ENCODE assay signal across 26 mouse cellular contexts in genomic region chr6:99297535-99297934, GRCm38 (mm10).
"Had no signal": no experiment of that assay in that cellular context is flagged by ENCODE, and none has a peak within 500 bp of the region (broad histone marks: within the 10 kb centered on the region; RNA-seq: fewer than 3 reads in every experiment).

No protein-coding gene starts in this region.

- DNase-seq: gastrocnemius, postnatal 14 days; gastrocnemius, postnatal 36 days; heart, adult 11 months; heart, adult 2 months; heart, postnatal 14 days; heart, postnatal 36 days; kidney, adult 11 months; kidney, adult 2 months; kidney, adult 9 months; kidney, postnatal 14 days; kidney, postnatal 36 days; layer of hippocampus, adult 9-11 months; layer of hippocampus, postnatal 36 days; left cerebral cortex, postnatal 4 days had no signal

- H3K36me3 ChIP-seq: heart, embryonic 13.5 days; heart, embryonic 15.5 days; hindbrain, embryonic 13.5 days; hindbrain, embryonic 15.5 days; kidney, embryonic 15.5 days; limb, embryonic 13.5 days; limb, embryonic 15.5 days; liver, embryonic 12.5 days had no signal

- H3K27me3 ChIP-seq: heart, embryonic 13.5 days; heart, embryonic 15.5 days; hindbrain, embryonic 13.5 days; hindbrain, embryonic 15.5 days; limb, embryonic 13.5 days; limb, embryonic 15.5 days; liver, embryonic 12.5 days had no signal

- H3K27ac ChIP-seq: heart, adult 2 months; heart, embryonic 13.5 days; heart, embryonic 15.5 days; hindbrain, embryonic 13.5 days; hindbrain, embryonic 15.5 days; hindbrain, postnatal 0 days; kidney, embryonic 15.5 days; kidney, postnatal 0 days; limb, embryonic 13.5 days; limb, embryonic 15.5 days; liver, embryonic 12.5 days had no signal

- H3K4me3 ChIP-seq: heart, adult 2 months; heart, embryonic 13.5 days; heart, embryonic 15.5 days; hindbrain, embryonic 13.5 days; hindbrain, embryonic 15.5 days; kidney, embryonic 15.5 days; limb, embryonic 13.5 days; limb, embryonic 15.5 days; liver, embryonic 12.5 days had no signal

- ATAC-seq: hindbrain, postnatal 0 days; intestine, embryonic 16.5 days; liver, embryonic 12.5 days had no signal

- H3K9me3 ChIP-seq: heart, embryonic 13.5 days; heart, embryonic 15.5 days; hindbrain, embryonic 13.5 days; hindbrain, embryonic 15.5 days; kidney, embryonic 15.5 days; limb, embryonic 13.5 days; limb, embryonic 15.5 days; liver, embryonic 12.5 days had no signal

- H3K4me2 ChIP-seq: heart, embryonic 11.5 days; heart, embryonic 13.5 days; heart, embryonic 15.5 days; hindbrain, embryonic 13.5 days; hindbrain, embryonic 15.5 days; kidney, embryonic 15.5 days; limb, embryonic 13.5 days; limb, embryonic 15.5 days; liver, embryonic 12.5 days had no signal

- H3K9ac ChIP-seq: heart, embryonic 13.5 days; heart, embryonic 15.5 days; hindbrain, embryonic 13.5 days; hindbrain, embryonic 15.5 days; kidney, embryonic 15.5 days; limb, embryonic 13.5 days; limb, embryonic 15.5 days; liver, embryonic 12.5 days had no signal

- H3K4me1 ChIP-seq: hindbrain, embryonic 13.5 days; hindbrain, embryonic 15.5 days; liver, embryonic 12.5 days had no signal
